Mouse (Mus musculus) C2C12 (cell line): ENCODE data around the gene Tbc1d22a.

Experiments
- CEBPB ChIP-seq: IDR thresholded peaks from one replicate; pipeline ENCODE4 v1.6.1; 2011; ENCODE audit warnings: low read depth, mild to moderate bottlenecking, control low read depth, moderate library complexity
- CTCF ChIP-seq: IDR thresholded peaks from one replicate; pipeline ENCODE4 v1.5.1; 2011; ENCODE audit not compliant: control insufficient read depth, insufficient read depth, insufficient read length
- MAX ChIP-seq: IDR thresholded peaks from one replicate; pipeline ENCODE4 v1.6.1; 2011; ENCODE audit warnings: mild to moderate bottlenecking, control low read depth

- TF ChIP-seq CTCF (no peak), MAX (no peak), CEBPB (no peak)
These were observed 292.4 kb downstream of the Tbc1d22a start for GRCm38 (mm10) chr15:86506666-86507065.
